Mouse (Mus musculus) cerebellum, adult 11 months (tissue): ENCODE results near the gene Ucp3.
"Not testable (repeated sequence)": the region's sequence is repeated elsewhere in the genome, so short reads cannot be mapped to it uniquely, and the experiment has no call there.

Source experiments
- DNase-seq: peaks from one replicate; pipeline ENCODE4 v3.0.0; 2022

Gene Ucp3

GRCm38 (mm10) chr7:100474680-100475079 is 1.9 kb downstream of the Ucp3 start:
- no peak for DNase-seq

- no peak for DNase-seq
These were observed 6.5 kb downstream of the Ucp3 start for GRCm38 (mm10) chr7:100479100-100479822.

GRCm38 (mm10) chr7:100479823-100480164 is 7.0 kb downstream of the Ucp3 start:
- DNase-seq, result no peak

- DNase-seq, result no peak
These were observed 7.4 kb downstream of the Ucp3 start for GRCm38 (mm10) chr7:100480175-100480574.

- not testable (repeated sequence) for DNase-seq
These were observed 9.3 kb downstream of the Ucp3 start for GRCm38 (mm10) chr7:100482046-100482445.

GRCm38 (mm10) chr7:100484493-100484892 is 11.7 kb downstream of the Ucp3 start:
- DNase-seq, result no peak

- DNase-seq, result no peak
These were observed 14.5 kb downstream of the Ucp3 start for GRCm38 (mm10) chr7:100487301-100487700.

- DNase-seq, result no peak
These were observed 15.8 kb downstream of the Ucp3 start for GRCm38 (mm10) chr7:100488474-100489048.

GRCm38 (mm10) chr7:100492391-100493116 is 19.8 kb downstream of the Ucp3 start:
- no peak for DNase-seq

- no peak for DNase-seq
These were observed 20.3 kb downstream of the Ucp3 start, which contains the start of gene Ucp2 for GRCm38 (mm10) chr7:100493117-100493483. Gene Ucp2, plus strand, starts transcription at chr7:100493337.

- DNase-seq, result no peak
These were observed 21.0 kb downstream of the Ucp3 start for GRCm38 (mm10) chr7:100493484-100494414.

- no peak for DNase-seq
These were observed 21.6 kb downstream of the Ucp3 start for GRCm38 (mm10) chr7:100494415-100494831.

- DNase-seq, result no peak
These were observed 22.3 kb downstream of the Ucp3 start for GRCm38 (mm10) chr7:100495042-100495441.

- DNase-seq, result no peak
These were observed 22.9 kb downstream of the Ucp3 start for GRCm38 (mm10) chr7:100495581-100496251.

- DNase-seq, result no peak
These were observed 23.6 kb downstream of the Ucp3 start for GRCm38 (mm10) chr7:100496371-100496770.

GRCm38 (mm10) chr7:100496791-100497190 is 24.0 kb downstream of the Ucp3 start:
- no peak for DNase-seq

GRCm38 (mm10) chr7:100497402-100497801 is 24.6 kb downstream of the Ucp3 start:
- DNase-seq, result no peak

- DNase-seq, result no peak
These were observed 25.2 kb downstream of the Ucp3 start for GRCm38 (mm10) chr7:100497982-100498381.

GRCm38 (mm10) chr7:100499465-100499864 is 26.7 kb downstream of the Ucp3 start:
- no peak for DNase-seq

GRCm38 (mm10) chr7:100500276-100500977 is 27.6 kb downstream of the Ucp3 start:
- no peak for DNase-seq

- DNase-seq, result no peak
These were observed 28.4 kb downstream of the Ucp3 start for GRCm38 (mm10) chr7:100501027-100501843.
